ENCODE assay signal across 15 mouse cellular contexts in genomic region chr12:52624871-52625270, GRCm38 (mm10).
"Had no signal": no experiment of that assay in that cellular context is flagged by ENCODE, and none has a peak within 500 bp of the region (broad histone marks: within the 10 kb centered on the region; RNA-seq: fewer than 3 reads in every experiment).

No protein-coding gene starts in this region.

- H3K9ac ChIP-seq: liver, embryonic 15.5 days; midbrain, embryonic 15.5 days; neural tube, embryonic 13.5 days; stomach, embryonic 15.5 days had no signal

- H3K4me1 ChIP-seq: limb, embryonic 10.5 days; liver, embryonic 15.5 days; megakaryocyte, embryonic 14.5 days; midbrain, embryonic 15.5 days; neural tube, embryonic 13.5 days; stomach, embryonic 15.5 days had no signal

- H3K4me2 ChIP-seq: liver, embryonic 11.5 days; liver, embryonic 15.5 days; midbrain, embryonic 11.5 days; midbrain, embryonic 15.5 days; neural tube, embryonic 13.5 days; stomach, embryonic 15.5 days had no signal

- H3K27ac ChIP-seq: left cerebral cortex, adult 2 months; limb, embryonic 10.5 days; liver, embryonic 15.5 days; midbrain, embryonic 15.5 days; neural tube, embryonic 13.5 days; stomach, embryonic 15.5 days had no signal

- H3K36me3 ChIP-seq: limb, embryonic 10.5 days; liver, embryonic 15.5 days; midbrain, embryonic 15.5 days; neural tube, embryonic 13.5 days; stomach, embryonic 15.5 days had no signal

- H3K27me3 ChIP-seq: liver, embryonic 15.5 days; megakaryocyte, embryonic 14.5 days; midbrain, embryonic 15.5 days; neural tube, embryonic 13.5 days; stomach, embryonic 15.5 days had no signal

- H3K9me3 ChIP-seq: limb, embryonic 10.5 days; liver, embryonic 15.5 days; megakaryocyte, embryonic 14.5 days; midbrain, embryonic 15.5 days; neural tube, embryonic 13.5 days; stomach, embryonic 15.5 days had no signal

- DNase-seq: kidney, postnatal 14 days; lung, adult 2 months; lung, postnatal 36 days; right cerebral cortex, postnatal 14 days; thymus, postnatal 4 days had no signal

- ATAC-seq: lung, postnatal 0 days; midbrain, embryonic 15.5 days had no signal

- H3K4me3 ChIP-seq: left cerebral cortex, adult 2 months; limb, embryonic 10.5 days; liver, embryonic 15.5 days; megakaryocyte, embryonic 14.5 days; midbrain, embryonic 15.5 days; neural tube, embryonic 13.5 days; stomach, embryonic 15.5 days had no signal
